Mouse (Mus musculus) c-Kit-positive CD71-negative TER-119-negative erythroid progenitor cells, embryonic 14.5 days (primary cell): ENCODE data around the gene Gramd4.

ENCODE experiments used
- DNase-seq: peaks from one replicate; pipeline ENCODE4 v3.0.0-alpha.2; 2013; ENCODE audit warnings: low read depth

The Gramd4 gene

GRCm38 (mm10) chr15:86071166-86071565, 13.7 kb downstream of the Gramd4 start:
- no peak for DNase-seq

DNA sequence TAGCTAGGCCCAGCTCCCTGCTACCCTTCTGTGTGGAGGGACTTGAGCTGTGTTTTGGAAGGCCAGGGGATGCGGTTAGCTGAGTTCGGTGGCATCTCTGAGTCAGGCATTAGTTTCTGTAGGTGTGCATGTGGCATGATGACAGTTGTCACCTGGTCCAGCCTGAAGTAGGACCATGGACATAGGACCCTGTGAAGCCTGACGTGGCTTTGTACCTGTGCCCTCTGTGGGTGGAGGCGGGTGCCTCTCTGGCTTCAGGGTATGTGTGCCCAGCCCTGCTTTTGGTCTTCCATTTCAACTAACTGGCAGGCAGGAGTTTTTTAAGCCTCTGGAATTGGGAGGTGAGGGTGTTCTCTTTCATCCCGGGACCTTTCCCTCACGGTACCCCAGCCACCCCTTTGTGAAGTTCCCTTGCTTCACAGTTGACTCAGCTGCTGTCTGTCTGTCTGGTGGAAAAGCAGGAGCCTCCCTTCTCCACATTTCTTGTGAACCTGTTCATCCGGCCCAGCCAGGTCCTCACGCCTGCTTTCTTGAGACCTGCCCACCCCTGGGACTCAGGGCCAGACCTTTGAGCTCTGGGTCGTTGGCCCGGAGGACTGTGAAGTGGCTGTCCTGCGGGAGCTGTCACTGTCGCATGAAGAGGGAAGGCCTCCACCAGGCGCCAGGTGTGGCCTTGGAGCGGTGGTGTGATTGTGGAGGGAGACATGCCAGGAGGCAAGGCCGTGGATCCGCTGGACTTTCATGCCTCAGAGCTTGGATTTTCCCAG, 16.9 kb downstream of the Gramd4 start:
- no peak for DNase-seq

- DNase-seq: no peak
Measured at GRCm38 (mm10) chr15:86075305-86076047, 18.0 kb downstream of the Gramd4 start.

DNA sequence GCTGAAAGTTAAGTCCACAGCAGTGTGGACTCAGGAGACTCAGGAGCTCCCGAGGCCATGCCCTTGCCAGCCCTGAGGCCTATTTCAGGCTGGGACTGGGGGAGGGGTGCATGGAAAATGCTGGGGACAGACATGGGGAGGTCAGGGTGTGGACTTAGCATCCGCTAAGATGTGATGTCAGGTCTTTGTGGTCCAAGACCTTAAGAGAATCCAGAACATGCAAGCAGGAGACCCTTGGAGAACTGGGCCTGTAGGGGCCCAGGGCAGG, 18.5 kb downstream of the Gramd4 start:
- no peak for DNase-seq

DNA sequence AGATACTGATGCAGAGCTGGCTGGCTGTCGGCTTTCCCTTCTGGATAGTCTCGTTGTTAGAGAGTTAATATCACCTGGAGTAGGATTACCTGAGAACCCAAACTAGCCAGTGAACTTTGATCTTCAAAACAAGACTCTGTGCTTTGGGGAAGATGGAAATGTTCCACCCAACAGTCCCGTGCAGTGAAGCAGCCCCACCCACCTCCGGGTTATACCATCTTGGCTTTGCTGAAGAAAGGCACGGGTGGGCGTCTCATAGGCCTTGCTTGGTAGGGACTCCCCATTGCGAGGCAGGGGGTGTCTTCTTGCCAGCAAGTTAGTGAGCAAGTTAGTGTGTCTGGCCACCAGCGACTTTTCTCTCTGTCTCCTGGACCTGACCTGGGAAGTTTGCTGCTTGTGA, 18.9 kb downstream of the Gramd4 start:
- DNase-seq: no peak

GRCm38 (mm10) chr15:86077934-86078333, 20.4 kb downstream of the Gramd4 start:
- no peak for DNase-seq

GRCm38 (mm10) chr15:86078481-86079216, 21.2 kb downstream of the Gramd4 start:
- no peak for DNase-seq

DNA sequence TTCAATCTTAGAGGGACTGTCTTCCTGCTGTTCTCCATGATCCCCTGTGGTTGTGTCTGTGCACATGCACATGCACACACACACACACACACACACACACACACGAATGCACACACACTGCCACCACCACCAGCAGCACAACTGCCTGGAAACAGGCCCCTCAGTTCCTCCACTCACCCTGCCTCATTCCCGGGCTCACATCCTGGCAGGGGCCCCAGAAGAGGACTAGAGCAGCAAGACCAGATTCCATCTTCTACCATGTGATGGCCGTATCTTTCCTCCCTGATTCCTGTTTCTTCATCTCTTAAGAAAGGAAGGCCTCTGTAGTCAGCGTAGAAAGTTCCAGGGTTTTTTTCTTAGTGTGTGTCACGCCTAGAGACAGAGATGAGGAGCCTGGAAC, 22.0 kb downstream of the Gramd4 start:
- no peak for DNase-seq

GRCm38 (mm10) chr15:86079876-86080275, 22.4 kb downstream of the Gramd4 start:
- no peak for DNase-seq

DNA sequence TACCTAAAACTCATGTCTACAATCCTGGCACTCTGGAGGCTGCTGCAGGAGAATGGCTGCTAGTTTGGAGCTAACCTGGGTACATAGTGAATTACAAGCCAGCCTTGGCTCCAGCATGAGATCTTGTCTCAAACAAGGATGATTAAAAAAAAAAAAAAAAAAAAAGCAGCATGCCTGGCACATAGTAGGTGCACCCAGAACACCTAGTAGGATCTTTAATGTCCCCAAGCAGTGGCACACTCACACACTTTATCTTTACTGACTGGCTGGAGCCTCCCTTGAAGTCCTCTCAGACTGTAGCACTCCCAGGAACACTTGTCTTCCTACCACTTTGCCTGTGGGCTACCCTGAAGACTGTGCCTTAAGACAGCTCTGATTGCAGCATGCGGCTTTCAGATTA, 22.9 kb downstream of the Gramd4 start:
- no peak for DNase-seq

DNA sequence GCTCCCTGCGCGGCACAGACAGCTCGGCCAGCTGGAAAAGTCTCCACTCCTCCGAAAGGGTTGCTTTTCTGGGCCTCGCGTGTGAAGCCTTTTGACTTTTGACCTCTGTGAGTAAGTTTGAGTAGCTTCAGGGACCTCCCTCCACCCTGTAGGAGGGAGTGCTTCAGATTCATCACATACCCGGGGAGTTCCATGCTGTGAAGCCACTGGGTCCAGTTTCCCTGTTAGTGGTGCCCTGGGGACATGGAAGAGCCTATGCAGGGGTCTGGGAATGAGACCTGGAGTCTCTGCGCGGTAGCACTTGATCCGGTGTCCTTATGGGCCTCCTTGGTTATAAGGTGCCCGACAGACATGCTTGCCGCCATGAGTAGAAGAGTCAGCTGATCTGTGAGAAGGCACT, 24.2 kb downstream of the Gramd4 start:
- DNase-seq: no peak

DNA sequence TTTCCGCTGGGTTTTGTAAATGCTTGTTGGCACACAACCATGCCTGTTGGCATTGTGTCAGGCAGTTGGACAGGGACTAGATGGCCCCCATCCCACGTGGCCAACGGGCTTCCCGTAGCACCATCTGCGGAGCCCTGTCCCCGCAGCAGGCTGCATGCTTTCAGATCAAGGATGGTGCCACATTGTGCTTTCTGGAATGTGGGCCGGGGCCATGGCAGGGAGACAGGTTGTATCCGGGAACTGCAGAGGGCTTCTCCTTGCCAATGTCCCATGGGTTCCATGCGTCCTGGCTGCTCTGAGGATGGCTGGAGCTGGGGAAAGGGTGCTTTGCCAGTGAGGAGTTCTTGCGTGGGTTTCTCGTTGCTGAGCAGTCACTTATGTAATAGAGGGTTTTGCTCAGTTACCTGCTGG, 25.1 kb downstream of the Gramd4 start:
- no peak for DNase-seq

- DNase-seq: no peak
Measured at GRCm38 (mm10) chr15:86083261-86083741, 25.8 kb downstream of the Gramd4 start.

- no peak for DNase-seq
Measured at GRCm38 (mm10) chr15:86085301-86086225, 28.1 kb downstream of the Gramd4 start.

DNA sequence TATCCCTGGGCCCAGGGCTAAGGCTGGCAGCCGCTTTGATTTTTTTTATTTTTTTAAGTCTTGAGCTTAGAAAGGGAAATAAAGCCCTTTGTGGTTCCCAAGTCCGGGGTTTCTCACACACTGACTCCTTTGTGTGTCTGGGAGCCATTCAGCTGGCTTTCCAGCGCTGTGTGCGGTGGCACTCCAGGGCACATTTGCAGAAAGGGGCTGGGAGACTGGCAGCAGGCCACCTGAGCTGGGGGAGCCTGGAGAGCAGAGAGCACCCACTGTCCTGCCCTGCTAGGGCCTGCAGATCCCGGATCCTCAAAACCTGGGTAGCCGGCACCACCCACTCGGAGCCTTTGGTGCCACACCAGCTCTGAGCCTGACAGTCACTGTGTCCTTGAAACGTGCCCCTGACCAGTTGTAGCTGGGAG, 28.8 kb downstream of the Gramd4 start:
- DNase-seq: no peak

DNA sequence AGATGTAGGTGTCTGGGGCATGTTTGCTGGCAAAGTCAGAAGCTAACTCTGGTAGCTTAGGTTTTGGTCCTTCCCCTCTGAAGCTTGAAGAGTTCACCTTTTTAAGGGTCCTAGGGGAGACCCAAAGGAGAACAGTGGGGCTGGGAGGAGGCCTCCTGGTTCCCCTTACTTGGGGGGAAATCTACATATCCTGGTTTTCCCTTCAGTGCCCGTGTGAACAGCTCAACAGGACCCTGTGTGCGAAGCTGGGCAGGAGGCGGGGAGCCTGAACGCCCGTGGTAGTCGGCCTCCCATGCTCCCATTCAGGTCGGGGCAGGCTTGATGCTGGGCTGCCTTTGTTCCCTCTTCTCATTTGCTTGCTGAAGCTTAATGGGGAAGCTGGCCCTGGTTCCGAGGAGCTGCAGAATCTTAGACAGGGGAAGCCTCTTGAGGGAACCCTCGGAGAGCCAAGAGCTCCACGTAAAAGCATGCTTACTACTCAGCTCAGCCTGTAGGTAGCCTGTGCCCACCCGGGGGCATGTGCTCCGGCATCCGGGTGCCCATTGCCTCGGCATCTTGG, 30.2 kb downstream of the Gramd4 start:
- DNase-seq: no peak

DNA sequence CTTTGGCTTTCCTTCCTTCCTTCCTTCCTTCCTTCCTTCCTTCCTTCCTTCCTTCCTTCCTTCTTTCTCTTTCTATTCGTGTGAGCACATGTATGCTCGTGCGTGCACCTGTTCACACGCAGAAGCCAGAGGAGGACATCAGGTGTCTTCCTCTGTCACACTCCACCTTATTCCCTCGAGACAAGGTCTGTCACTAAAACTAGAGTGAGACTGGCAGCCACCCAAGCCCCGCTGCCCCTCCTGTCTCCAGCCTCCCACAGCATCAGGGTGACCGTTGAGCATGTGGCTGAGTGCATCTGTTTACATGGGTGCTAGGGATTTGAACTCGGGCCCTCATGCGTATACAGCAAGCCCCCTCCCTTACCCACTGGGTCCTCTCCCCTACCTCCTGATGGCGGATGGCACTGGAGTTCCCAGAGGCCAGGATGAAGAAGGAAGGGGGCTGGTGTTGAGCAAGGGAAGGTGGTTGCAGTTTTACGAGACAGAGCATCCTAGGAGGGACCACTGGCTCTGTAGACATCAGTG, 30.8 kb downstream of the Gramd4 start:
- no peak for DNase-seq

DNA sequence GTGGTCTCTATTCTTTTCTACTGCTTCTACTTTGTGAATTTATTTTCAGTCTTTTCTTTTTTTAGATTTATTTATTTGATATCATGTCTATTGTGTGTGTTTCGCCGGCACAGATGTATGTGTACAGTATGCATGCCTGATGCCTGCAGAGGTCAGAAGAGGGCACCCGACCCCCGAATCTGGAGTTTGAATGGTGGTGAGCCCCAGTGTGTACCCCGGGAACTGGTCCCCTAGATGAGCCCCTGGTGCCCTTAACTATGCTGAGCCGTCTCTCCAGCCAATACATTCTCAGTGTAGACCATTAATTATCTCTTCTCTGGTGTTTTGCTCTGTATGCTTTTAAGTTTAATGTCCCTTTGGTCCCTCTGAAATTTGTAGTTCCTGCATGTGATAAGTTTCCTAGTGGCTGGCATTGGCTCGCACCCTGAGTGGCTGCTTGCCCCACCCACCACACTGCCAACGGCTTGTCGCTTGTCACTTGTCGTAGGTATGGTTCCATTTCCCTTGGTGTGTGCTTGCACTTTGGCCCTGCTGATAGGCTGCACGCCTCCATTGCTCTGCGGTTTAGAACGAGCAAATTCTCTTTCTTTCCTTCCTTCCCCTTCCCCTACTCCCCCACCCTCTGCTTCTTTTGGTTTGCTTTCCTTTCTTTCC, 31.7 kb downstream of the Gramd4 start:
- no peak for DNase-seq

DNA sequence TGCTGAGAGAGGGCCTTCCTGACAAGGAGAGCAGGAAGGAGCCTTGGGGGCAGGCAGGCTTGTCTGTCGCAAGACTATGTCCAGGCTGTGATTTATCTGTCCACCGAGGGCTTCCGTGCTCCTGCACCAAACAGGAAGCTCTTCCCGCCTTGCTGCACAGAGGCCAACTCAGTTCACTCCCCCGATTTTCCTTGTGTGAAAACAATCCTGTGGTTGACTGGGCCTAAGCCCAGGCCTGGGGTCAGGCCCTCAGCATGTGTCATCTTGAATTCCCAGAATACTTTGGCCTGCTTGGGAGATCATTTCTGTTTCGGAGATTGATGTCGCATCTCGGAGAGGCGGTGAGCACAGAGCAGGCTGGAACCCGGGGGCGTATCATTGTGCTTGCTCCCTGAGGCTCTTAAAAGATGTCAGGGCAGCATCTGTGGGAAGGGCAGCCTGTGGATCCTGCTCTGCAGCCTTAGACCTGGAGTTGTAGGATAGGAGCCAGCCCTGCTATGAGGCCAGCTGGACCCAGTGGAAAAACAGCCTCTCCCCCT, 32.6 kb downstream of the Gramd4 start:
- DNase-seq: no peak

DNA sequence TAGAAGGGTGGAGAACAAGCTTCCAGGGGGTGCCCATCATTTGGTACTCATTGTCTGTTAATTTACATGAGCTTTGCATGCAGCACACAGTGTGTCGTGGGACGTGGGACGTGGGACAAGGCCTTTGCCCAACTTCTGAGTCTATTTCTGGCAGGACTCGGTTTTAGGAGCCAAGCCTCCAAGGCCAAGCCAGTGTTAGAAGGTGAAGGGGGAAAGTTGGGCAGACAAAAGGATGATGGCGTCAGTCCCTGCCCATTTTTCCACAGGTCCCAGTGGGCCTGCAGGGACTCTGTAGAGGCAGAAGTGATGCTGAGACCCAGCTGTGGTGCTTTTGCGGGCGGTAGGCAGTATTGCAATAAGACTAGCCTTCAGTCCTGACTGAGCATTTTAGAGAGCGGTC, 33.1 kb downstream of the Gramd4 start:
- DNase-seq: no peak
